Mouse (Mus musculus) cerebellum, adult 9-10 months (tissue): Measurements from ENCODE around the gene Lamtor3.
"Not testable (repeated sequence)": the region's sequence is repeated elsewhere in the genome, so short reads cannot be mapped to it uniquely, and the experiment has no call there.

Experiments used
- DNase-seq: peaks from one replicate; pipeline ENCODE4 v3.0.0; 2022

Lamtor3 gene

DNA sequence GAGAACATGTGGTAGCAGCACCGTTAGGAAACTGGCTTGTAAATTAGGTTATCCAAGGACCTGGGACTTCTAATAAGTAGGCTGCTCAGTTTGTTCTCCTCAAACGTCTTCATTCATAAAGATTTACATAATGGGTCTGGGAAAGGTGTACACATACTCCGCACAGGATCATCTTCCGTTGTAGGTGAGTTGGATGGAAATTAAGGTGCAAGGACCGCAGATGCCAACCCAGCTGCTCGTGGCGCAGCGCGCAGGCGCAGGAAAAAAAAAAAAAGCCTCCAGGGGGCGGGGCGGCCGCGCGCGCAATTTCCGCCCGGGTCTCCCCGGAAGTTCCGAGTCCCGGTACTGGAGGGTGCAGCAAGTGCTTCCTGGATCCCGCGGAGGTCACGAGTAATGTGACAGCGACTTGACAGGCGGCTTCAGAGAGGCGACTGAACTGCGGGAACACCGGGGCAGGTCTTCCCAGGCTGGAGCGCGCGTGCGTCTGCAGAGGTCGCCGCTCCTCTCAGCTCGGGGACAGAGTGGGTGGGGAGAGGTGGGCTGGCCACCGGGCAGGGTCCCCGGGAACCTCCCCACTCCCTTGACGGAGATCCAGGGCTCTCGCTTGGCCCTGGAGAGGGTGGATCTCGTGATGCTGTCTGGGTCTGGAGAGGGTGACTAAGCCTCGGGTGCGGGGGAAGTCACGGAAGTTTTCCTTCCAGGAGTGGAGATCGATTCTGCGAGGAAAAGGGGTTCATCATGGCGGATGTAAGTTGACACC lies at the start of gene Lamtor3:
TSS of gene Lamtor3 (plus strand) at position 335 of the 760 bp plus-strand sequence.
- peak; percentile 85 for DNase-seq

DNA sequence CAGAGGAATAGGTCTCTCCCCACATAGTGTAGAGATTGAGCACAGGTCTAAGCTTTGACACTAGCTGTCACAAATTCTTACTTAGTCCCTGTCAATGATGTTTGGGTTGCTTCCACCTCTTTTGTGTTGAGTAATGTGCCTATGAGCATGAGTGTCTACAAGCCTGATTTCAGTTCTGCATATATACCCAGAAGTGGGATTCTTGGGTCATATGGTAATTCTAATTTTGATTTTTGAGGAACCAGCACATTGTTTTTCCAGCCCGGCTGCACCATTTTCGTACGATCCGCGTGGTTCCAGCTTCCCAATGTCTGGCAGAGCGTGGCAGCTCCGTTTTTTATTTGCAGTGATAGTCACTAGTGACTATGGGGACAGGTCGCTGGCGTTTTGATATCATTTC lies 48.9 kb upstream of the Lamtor3 start:
- no peak for DNase-seq

DNA sequence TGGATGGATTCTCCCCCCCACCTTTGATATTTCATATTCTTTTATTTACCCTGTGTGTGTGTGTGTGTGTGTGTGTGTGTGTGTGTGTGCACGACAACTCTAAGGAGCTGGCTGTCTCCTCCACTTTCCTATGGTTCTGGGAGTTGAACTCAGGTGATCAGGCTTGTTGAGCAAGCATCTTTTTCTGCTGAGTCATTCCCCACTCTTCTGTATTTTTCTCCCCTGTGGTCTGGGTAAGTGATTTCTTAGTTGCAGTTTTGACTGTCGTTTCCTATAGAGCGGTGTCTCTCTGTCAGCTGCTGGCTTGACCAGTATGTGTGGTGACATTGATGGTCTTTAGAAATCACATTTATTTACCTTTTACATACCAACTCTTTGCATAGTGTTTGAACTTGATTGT lies 39.0 kb upstream of the Lamtor3 start:
- DNase-seq = no peak

DNA sequence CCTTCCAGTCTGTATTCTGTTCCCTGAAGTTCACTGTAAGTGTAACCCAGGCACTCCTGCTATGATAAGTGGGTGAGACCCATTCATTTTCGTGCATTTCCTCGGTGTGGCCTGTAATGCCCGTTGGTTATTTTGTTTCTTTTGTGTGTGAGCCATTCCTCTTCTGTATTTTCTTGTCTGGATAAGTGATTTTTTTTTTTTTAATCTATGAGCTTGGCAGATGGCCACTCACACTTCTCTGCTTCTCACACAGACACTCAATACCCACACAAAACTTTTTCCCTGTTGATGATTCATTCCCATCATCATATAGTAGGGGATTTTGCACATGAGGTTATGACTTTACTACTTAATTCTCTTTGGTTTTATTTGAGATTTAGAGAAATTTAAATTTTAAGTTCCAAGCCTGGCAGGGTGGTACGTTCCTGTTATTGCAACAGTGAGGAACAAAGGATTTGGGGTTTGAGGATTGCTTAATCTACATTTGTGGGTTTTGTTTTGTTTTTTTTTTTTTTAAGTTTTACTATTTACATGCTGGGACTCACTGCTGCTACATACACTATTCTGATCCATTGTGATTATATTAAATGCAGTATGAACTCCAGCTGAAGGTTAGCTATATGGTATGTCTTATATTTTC lies 38.1 kb upstream of the Lamtor3 start:
- no peak for DNase-seq

GRCm38 (mm10) chr3:137881093-137881492 lies 37.2 kb upstream of the Lamtor3 start:
- DNase-seq = no peak

DNA sequence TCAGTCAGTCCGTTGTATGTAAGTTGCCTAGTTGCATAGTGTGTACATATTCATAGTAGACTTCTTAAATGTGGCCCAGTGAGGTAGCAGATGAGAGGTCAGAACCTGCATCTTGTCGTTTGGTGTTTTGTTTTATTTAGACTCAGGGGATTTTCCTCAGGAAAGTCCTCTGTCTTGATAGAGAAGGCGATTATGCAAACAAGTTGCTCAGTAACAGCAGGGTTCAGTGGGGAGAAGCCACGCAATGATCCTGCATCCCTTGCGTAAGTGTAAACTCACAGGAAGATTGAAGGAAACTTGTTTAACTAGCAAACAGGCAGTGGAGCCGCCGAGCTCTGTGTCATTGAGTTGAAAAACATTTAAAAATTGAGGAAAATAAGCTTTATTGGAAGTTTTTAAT lies 30.3 kb upstream of the Lamtor3 start:
- DNase-seq = no peak

DNA sequence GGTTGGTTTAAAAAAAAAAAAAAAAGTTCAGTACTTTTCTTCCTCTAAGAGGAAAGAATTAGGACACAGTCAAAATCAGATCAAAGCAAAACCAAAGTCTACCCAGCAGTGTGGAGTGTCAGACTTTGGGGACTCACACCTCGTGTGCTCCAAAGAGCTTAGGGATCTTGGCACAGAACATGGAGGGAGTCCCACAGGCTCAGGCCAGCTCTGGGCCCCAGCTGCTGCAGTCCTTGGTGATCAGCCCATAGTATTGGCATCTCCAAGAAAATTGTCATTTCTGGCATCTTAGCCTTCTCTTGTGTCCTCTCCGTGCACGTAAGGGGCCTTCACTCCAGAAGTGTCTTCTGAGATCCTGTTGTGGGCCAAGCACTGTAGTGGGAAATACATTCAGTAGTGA lies 27.2 kb upstream of the Lamtor3 start:
- DNase-seq = no peak

DNA sequence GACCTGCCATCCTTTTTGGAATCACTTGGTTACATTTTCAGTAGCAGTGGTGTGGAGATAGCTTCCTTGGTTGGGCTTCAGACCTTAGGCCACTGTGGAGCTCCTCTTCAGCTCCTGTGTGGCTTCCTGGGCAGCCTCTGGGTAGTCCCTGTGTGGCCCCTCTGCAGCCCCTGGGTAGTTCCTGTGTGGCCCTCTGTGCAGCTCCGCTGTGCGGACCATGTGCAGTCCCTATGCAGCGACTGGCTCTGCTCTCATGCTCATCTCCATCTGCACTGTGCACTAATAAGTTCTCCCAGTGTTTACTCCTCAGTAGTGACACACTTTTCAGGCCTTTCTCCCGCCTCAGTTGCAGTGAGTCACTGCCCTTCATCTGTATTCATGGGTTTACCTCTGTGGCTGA lies 26.2 kb upstream of the Lamtor3 start:
- no peak for DNase-seq

GRCm38 (mm10) chr3:137893789-137894188 lies 24.5 kb upstream of the Lamtor3 start:
- DNase-seq = no peak

- no peak for DNase-seq
These were observed 23.1 kb upstream of the Lamtor3 start for GRCm38 (mm10) chr3:137895196-137895595.

GRCm38 (mm10) chr3:137896386-137896785 lies 21.9 kb upstream of the Lamtor3 start:
- no peak for DNase-seq

- DNase-seq = no peak
These were observed 21.4 kb upstream of the Lamtor3 start for GRCm38 (mm10) chr3:137896867-137897266.

DNA sequence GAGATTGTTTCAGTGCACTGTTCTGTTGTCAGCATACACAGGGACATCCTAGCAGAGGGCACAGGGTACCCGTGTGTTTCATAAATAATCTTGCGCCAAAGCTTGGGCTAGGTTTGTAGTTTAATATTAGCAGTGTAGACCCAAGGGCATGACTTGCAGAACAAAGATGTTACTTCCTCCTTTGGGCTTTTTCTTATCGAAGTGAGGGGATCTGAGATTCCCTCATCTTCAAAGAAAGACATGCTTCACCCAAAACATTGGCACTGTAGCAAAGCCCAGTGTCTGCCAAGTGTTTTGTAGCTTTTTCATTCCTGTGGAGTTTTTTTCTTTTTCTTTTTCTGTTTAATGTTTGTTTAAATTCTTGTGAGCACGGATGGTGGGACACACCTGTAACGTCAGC lies 20.6 kb upstream of the Lamtor3 start:
- DNase-seq = no peak

GRCm38 (mm10) chr3:137900149-137900548 lies 18.2 kb upstream of the Lamtor3 start:
- no peak for DNase-seq

- no peak for DNase-seq
These were observed 5.2 kb upstream of the Lamtor3 start for GRCm38 (mm10) chr3:137913093-137913492.

DNA sequence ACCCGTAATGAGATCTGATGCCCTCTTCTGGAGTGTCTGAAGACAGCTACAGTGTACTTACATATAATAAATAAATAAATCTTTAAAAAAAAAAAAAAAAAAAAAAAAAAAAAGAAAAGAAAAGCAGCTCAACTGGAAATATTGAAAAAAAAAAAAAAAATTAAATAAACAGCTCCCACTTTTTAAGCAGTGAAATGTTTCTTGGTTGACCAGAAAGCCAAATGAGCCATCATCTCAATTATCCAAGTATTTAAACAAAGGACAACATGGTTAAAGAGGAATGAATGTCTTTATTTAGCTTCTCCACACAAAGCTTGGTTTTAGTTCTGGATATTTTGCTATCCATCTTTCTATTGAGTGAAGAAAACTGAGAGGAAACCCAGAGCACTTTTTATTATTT lies 3.7 kb upstream of the Lamtor3 start:
- not testable (repeated sequence) for DNase-seq

DNA sequence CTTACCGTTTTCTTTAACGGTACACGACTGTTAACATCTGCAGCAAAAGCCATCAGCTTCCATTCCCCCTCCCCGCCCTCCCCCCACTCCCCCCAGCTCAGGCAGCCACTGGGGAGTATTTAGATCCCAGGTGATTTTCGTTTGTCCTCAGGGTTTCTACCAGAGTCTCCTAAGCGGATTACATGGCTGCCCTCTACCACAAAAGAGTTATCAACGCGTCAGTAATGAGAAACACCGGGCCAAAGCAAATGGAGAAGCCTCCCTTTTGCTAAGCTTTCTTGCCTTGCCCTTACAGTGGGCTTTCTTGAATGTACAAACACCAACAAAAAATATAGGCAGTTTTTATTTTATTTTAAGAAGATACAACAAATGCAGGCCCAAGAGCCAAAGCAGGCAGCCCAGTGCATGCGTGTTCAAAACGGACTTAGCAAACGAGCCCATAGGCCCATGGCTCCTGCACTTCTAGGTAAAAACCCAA lies 573 bp upstream of the Lamtor3 start:
- DNase-seq = no peak

- DNase-seq = peak; percentile 22
These were observed 616 bp downstream of the Lamtor3 start for GRCm38 (mm10) chr3:137918932-137919311.

- DNase-seq = no peak
These were observed 1.1 kb downstream of the Lamtor3 start for GRCm38 (mm10) chr3:137919398-137919797.

DNA sequence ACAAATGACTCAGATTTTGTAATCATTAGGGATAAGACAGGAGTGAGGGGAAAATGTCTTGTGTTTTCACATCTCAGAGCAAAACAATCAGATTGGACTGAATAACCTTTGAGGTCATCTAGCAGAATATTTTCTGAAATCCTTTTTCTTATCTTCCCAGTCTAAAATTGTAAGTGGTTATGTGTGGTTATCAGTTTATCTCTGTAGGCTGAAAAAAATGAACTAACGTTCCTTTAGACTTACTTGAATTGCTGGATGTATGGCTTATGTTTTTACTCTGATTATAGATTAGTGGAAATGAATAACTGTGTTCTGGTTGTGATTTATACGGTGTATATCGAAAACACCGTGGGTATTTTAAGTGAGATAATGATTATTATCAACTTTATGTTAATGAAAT lies 2.3 kb downstream of the Lamtor3 start:
- DNase-seq = no peak

GRCm38 (mm10) chr3:137927010-137927409 lies 8.7 kb downstream of the Lamtor3 start:
- no peak for DNase-seq

- no peak for DNase-seq
These were observed 11.6 kb downstream of the Lamtor3 start for GRCm38 (mm10) chr3:137929940-137930339.

DNA sequence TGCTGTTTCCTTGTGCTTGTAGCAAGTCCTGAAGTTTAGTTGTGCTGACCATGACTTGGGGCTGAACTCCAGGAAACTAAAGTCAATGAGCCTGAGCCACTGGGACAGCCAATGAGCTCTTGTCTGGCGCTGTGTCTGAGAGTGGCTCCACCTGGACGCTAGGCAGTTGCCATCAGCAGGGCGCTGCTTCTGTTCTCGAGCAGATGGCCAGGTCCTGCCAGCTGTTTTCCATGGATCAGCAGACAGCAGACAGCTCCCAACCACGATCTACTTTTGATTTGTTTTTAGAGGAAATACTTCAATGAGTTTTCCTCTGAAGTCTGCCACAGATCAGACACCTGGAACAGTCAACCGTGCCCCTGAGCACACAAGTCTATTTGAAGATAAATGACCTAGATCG lies 14.4 kb downstream of the Lamtor3 start:
- DNase-seq = no peak

DNA sequence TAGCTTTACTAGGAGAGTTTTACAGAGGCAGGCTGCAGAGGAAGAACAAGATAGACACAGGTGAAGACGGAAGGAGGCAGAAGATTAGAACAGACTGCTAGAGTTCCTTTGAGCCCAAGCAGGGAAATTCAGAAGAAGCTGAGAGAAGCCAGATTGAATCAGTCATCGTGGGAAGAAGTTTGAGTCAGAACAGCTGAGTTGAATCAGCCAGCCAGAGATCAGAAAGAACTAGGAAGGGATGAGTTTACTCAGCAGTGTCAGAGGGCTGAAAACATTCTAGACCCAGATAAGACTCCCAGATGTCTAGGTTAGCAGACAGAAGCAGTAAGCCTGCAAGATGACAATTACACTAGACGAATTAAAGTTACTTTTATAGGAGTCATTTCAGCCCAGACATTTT lies 15.7 kb downstream of the Lamtor3 start:
- no peak for DNase-seq
